Mouse (Mus musculus) neural tube, embryonic 11.5 days (tissue): ENCODE results near the gene Sptssa. TPM values are rescaled to one million over a fixed set of nuclear protein-coding genes. Genes with fewer than 3 reads are reported as not detected.

Experiments
- ATAC-seq: fragments of 200-750 bp; cut with Nextera tagmentation; 2 replicates; pipeline ENCODE4 v1.8.0; 2017; ENCODE audit warnings: moderate number of reproducible peaks, mild to moderate bottlenecking, moderate TSS enrichment, moderate library complexity; ENCODE audit not compliant: insufficient read depth, low FRiP score, low TSS enrichment
- DNase-seq: peaks from one replicate; pipeline ENCODE4 v3.0.0-alpha.2; 2015; ENCODE audit warnings: low spot score
- H3K27ac ChIP-seq: fragments of 300-500 bp; sonication (generic); 2 replicates; pipeline ENCODE4 v1.5.1; 2014; ENCODE audit warnings: low read depth, mild to moderate bottlenecking, low read length
- H3K27me3 ChIP-seq: fragments of 300-500 bp; sonication (generic); 2 replicates; pipeline ENCODE4 v1.6.1; 2014; ENCODE audit warnings: mild to moderate bottlenecking, low read length, mixed read lengths; ENCODE audit not compliant: control insufficient read depth, insufficient read depth
- H3K36me3 ChIP-seq: fragments of 300-500 bp; sonication (generic); 2 replicates; pipeline ENCODE4 v1.6.1; 2014; ENCODE audit warnings: mild to moderate bottlenecking, low read length, moderate library complexity, mixed read lengths; ENCODE audit not compliant: control insufficient read depth, insufficient read depth
- H3K4me1 ChIP-seq: fragments of 300-500 bp; sonication (generic); 2 replicates; pipeline ENCODE4 v1.6.1; 2014; ENCODE audit warnings: low read length, mixed read lengths; ENCODE audit not compliant: control insufficient read depth, insufficient read depth
- H3K4me2 ChIP-seq: fragments of 300-500 bp; sonication (generic); 2 replicates; pipeline ENCODE4 v1.6.1; 2014; ENCODE audit warnings: low read depth, mild to moderate bottlenecking, moderate library complexity
- H3K4me3 ChIP-seq: fragments of 300-500 bp; sonication (generic); 2 replicates; pipeline ENCODE4 v1.5.1; 2014; ENCODE audit warnings: low read depth, low read length
- H3K9ac ChIP-seq: fragments of 300-500 bp; sonication (generic); 2 replicates; pipeline ENCODE4 v1.6.1; 2014; ENCODE audit warnings: mild to moderate bottlenecking, low read length
- H3K9me3 ChIP-seq: fragments of 300-500 bp; sonication (generic); 2 replicates; pipeline ENCODE4 v1.6.1; 2016; ENCODE audit warnings: low read length; ENCODE audit not compliant: control insufficient read depth
- WGBS: fragments of 180-500 bp; shearing (Covaris S2); extraction: QIAGEN DNeasy Blood & Tissue Kit; methylation state at CpG from one replicate; pipeline ENCODE4 v1.1.7; 2014; 5-methylcytosine and 5-hydroxymethylcytosine counted together
- polyA plus RNA-seq: library from polyadenylated mRNA; unstranded; fragments of >200 nt; fragmentation: Nextera tagmentation; extraction: Ambion mirVana; gene quantifications from 2 replicates; pipeline ENCODE4 v1.2.1, GENCODE M21; 2014

Gene Sptssa
- polyA plus RNA-seq, 1 experiment from 2014 or later: 190 TPM

DNA sequence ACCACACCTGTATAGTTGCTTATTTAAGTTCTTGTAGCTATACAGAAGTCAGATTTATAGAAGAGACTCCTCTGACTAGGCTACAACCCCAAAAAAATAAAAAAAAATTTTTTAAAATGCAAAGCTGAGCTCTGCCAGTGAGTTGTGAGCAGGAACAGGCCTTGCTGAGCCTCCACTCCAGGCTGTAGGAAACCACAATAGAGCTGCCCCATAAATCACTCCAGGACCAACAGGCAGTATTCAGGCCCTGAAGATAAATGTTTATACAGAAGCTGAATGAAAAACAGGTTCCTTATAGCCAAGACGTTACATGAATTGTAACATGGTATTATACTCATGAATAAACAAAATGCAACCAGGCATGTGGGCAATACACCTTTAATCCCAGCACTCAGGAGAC, 5.2 kb downstream of the Sptssa start:
- H3K4me3 ChIP-seq: no peak overlapping the region
- H3K36me3 ChIP-seq: no peaks in the 10 kb centered on the region
- no peak overlapping the region for H3K9ac ChIP-seq
- no peak overlapping the region for H3K27ac ChIP-seq
- 5% methylated on average over 1 of the region's 1 CpGs for WGBS
- H3K9me3 ChIP-seq: no peaks in the 10 kb centered on the region
- no peak overlapping the region for H3K4me2 ChIP-seq
- peak; percentile 29 for DNase-seq
- ATAC-seq: peak; percentile 39; the same call in 1 of the 2 replicates
- no peaks in the 10 kb centered on the region for H3K27me3 ChIP-seq
- H3K4me1 ChIP-seq: peaks cover 21% of the 10 kb centered on the region

DNA sequence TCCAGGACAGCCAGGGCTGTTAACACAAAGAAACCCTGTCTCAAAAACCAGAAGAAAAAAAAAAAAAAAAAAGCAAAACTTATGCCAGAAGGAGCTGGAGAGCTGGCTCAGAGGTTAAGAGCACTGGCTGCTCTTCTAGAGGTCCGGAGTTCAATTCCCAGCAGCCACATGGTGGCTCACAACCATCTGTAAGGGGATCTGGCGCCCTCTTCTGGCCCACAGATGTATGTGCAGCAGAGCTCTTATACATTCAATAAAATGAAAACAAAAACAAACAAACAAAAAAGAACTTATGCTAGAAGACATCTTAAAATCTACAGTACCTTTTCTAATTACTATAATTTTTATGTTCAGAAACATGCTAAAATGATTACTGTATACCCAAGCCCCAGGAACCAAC, 11.4 kb downstream of the Sptssa start:
- Histone ChIP-seq H3K27me3 (no peaks in the 10 kb centered on the region), H3K4me1 (no peaks in the 10 kb centered on the region), H3K4me2 (no peak overlapping the region), H3K27ac (no peak overlapping the region), H3K4me3 (no peak overlapping the region), H3K9me3 (no peaks in the 10 kb centered on the region), H3K36me3 (no peaks in the 10 kb centered on the region), H3K9ac (no peak overlapping the region)
- ATAC-seq (no peak), DNase-seq (no peak)
- WGBS: 73% methylated on average over 2 of the region's 2 CpGs

DNA sequence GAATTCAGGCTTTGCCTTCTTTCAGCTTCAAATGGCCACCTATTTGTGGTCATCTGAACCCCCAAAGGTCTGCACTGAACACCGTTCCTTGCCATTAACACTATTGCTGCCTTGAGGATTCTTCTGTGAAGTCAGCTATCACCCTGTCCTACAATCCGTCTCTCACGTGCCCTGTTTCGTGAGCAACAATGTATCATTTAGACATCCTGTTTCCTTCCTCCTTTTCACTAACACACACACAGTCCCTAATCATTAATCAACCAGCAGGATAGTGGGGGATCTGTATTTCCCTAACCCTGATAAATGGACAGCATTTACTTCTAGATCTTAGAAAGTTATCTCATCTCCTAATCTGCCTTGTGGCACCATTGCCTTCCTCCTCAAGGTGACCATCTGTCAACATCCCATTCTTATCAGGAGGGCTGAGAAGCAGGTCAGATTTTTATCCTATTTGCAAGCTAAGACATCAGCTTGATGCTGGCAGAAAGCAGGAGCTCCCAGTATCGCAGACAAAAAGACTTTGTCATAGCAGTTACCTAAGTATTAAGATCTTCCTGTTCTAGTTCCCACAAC, 13.0 kb downstream of the Sptssa start:
- DNase-seq (no peak), ATAC-seq (no peak)
- no peak overlapping the region for H3K27ac ChIP-seq
- H3K9ac ChIP-seq: no peak overlapping the region
- H3K36me3 ChIP-seq: no peaks in the 10 kb centered on the region
- H3K4me2 ChIP-seq: no peak overlapping the region
- H3K4me1 ChIP-seq: no peaks in the 10 kb centered on the region
- 71% methylated on average over 5 of the region's 5 CpGs for WGBS
- no peak overlapping the region for H3K4me3 ChIP-seq
- no peaks in the 10 kb centered on the region for H3K27me3 ChIP-seq
- no peaks in the 10 kb centered on the region for H3K9me3 ChIP-seq

DNA sequence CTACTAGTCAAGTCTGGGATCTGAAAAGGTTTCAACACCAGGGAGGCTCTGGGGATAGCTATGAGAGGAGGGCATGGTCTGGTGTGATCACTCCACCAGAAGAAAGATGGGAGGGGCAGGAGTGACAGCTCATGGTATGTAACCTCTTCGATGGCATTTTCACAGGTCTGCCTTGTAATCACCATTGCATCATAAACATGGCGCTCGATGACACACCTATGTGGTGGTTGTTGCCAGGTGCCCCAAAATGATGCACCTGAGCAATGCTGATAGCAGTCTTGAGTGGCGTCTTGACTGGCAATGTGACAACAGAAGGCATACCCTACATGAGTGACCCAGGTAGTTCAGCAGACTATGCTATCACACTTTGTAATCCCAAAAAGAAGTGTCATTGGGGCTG, 15.0 kb downstream of the Sptssa start:
- WGBS: 93% methylated on average over 4 of the region's 4 CpGs
- no peak overlapping the region for H3K4me3 ChIP-seq

DNA sequence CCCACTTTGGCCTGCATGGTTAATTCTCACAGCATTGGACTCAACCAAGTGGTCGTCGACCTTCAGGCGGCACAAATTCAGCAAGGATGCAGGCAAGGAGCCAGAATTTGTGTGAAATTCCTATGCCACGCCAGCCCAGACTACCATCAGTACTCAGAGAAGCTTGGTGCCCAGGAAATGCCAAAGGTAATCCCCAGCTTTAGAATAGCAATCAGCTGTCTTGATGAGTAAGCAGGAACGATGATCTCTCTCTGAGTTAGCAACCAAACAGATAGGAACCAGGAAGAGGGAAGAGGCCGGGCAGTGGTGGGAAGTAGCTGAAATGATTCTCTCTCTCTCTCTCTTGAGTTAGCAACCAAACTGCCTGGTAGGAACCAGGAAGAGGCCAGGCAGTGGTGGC, 16.1 kb downstream of the Sptssa start:
- no peak for ATAC-seq
- Histone ChIP-seq H3K4me2 (no peak overlapping the region), H3K27me3 (no peaks in the 10 kb centered on the region), H3K4me1 (no peaks in the 10 kb centered on the region), H3K27ac (no peak overlapping the region), H3K9ac (no peak overlapping the region), H3K4me3 (no peak overlapping the region), H3K9me3 (no peaks in the 10 kb centered on the region), H3K36me3 (no peaks in the 10 kb centered on the region)
- WGBS: 91% methylated on average over 6 of the region's 6 CpGs
- DNase-seq: no peak

More for the DNA sequence above, 15.0 kb downstream of the Sptssa start:
- ATAC-seq (no peak), DNase-seq (no peak)
- H3K4me2 ChIP-seq: no peak overlapping the region
- no peaks in the 10 kb centered on the region for H3K27me3 ChIP-seq
- no peak overlapping the region for H3K9ac ChIP-seq
- H3K4me1 ChIP-seq: no peaks in the 10 kb centered on the region
- H3K36me3 ChIP-seq: no peaks in the 10 kb centered on the region
- H3K27ac ChIP-seq: no peak overlapping the region
- no peaks in the 10 kb centered on the region for H3K9me3 ChIP-seq

DNA sequence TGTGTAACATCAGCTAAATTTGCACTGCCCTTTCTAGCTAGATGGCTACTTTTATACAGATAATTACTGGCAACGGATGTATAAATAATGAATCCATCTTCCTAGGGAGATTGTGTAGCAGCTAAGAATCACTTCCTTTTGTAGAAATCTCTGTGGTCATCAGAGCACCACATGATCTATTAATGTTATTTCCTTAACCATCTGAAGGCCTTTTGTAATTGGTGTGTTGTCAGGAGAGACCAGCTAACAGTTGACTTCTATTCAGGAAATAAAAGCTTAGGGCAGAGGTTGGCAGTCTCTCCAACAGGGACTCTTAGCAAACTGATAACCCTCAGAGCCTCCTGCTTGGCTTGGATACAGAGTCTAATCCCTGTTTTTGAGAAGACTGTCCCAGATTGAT, 19.3 kb downstream of the Sptssa start:
- Histone ChIP-seq H3K4me2 (no peak overlapping the region), H3K9me3 (no peaks in the 10 kb centered on the region), H3K36me3 (no peaks in the 10 kb centered on the region), H3K27me3 (no peaks in the 10 kb centered on the region), H3K9ac (no peak overlapping the region), H3K4me1 (no peaks in the 10 kb centered on the region), H3K27ac (no peak overlapping the region), H3K4me3 (no peak overlapping the region)
- DNase-seq: no peak
- no peak for ATAC-seq
- 90% methylated on average over 1 of the region's 1 CpGs for WGBS

DNA sequence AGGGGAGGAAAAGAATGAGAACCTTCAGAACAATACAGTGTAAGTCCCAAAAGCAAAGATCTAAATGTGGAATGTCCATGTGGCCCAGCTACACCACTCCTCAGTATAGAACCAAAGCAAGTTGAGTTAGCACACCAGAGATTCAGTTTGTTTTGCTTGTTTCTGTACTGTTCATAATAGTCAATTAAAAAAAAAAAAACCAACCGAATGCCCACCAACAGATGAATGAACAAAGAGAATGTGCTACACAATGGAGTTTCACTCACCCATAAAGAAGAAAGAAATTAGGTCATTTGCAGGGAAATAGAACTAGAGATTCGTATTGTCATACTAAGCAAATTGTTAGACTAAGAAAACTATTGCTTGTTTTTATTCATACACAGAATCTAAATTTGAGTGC, 24.2 kb downstream of the Sptssa start:
- WGBS: 86% methylated on average over 2 of the region's 2 CpGs

DNA sequence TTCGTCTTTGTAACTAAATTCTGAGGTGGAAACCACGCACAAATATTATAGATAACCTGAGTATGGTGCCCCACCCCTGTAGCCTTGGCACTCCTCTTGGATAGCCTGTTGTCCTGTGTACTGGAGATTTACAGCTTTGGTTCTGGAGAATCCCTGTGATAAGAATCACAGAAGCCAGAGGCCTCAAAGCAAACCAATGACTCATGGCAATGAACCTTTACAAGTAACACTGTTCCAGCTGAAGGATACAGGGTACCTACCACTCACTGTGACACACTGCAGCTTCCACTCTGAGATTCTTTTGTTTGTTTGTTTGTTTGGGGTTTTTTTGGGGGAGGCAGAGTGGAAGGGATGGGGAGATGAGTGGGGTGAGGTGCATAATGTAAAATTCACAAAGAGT, 34.4 kb downstream of the Sptssa start:
- Histone ChIP-seq H3K4me3 (no peak overlapping the region), H3K9me3 (no peaks in the 10 kb centered on the region), H3K27me3 (no peaks in the 10 kb centered on the region), H3K4me1 (no peaks in the 10 kb centered on the region), H3K9ac (no peak overlapping the region), H3K27ac (no peak overlapping the region), H3K36me3 (no peaks in the 10 kb centered on the region), H3K4me2 (no peak overlapping the region)
- 93% methylated on average over 2 of the region's 2 CpGs for WGBS
- no peak for DNase-seq
- ATAC-seq: no peak

More for the DNA sequence above, 24.2 kb downstream of the Sptssa start:
- Histone ChIP-seq H3K4me3 (no peak overlapping the region), H3K36me3 (no peaks in the 10 kb centered on the region), H3K4me1 (no peaks in the 10 kb centered on the region), H3K9ac (no peak overlapping the region), H3K4me2 (no peak overlapping the region), H3K9me3 (no peaks in the 10 kb centered on the region), H3K27me3 (no peaks in the 10 kb centered on the region), H3K27ac (no peak overlapping the region)
- ATAC-seq (no peak), DNase-seq (no peak)

DNA sequence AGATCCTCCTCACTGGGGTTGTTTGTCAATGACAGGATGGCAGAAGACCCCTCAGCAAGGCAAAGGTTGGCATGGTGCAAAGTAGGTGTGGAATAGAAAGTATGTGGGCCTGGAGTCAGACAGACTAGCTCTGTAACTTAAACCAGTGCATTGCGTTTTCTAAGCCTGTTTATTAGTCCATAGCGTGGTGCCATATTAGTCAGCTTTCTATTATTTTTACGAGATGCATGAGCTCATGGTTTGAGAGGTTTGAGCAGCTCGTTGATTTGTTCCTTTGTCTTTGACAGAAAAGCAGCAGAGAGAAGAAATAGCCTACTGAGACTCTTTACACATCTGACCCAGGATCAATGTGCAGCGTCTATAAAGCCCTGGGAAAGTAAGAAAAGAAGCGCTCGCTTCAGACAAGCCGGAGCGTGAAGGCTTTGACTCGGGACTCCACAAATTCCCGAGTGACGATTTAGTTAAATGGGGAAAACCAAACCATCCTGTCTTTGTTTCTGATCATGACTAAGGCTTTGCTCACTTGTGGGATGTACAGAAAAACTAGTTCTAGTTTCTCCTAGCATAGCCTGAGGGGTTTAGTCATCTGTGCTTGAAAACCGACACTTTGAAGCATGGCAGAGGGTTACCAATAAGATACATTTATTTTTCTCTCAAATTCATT, 36.2 kb downstream of the Sptssa start:
- no peak overlapping the region for H3K4me3 ChIP-seq
- H3K4me1 ChIP-seq: no peaks in the 10 kb centered on the region
- H3K4me2 ChIP-seq: no peak overlapping the region
- no peaks in the 10 kb centered on the region for H3K27me3 ChIP-seq
- H3K27ac ChIP-seq: no peak overlapping the region
- ATAC-seq (no peak), DNase-seq (no peak)
- no peaks in the 10 kb centered on the region for H3K36me3 ChIP-seq
- H3K9me3 ChIP-seq: no peaks in the 10 kb centered on the region
- WGBS: 81% methylated on average over 13 of the region's 13 CpGs
- no peak overlapping the region for H3K9ac ChIP-seq
